Mouse (Mus musculus): ENCODE results near the gene Klrg2. TPM values are rescaled to one million over a fixed set of nuclear protein-coding genes. Genes with fewer than 3 reads are reported as not detected.
A peak's percentile ranks its signal among the peaks of the same experiment; 100 is the strongest.

Klrg2 gene
- total and polyA plus RNA-seq, 3 experiments = 1.0 to 6.2 TPM; not detected in 1

GRCm38 (mm10) chr6:38640401-38640800, 3.4 kb upstream of the Klrg2 start:
- Histone ChIP-seq H3K36me3 (ENCODE audit: control insufficient read depth in 1 of 2, insufficient read depth in 2 of 2, low read length in 2 of 2) (peaks cover 0 to 15% of the 10 kb centered on the region in 2 experiments; a peak in 2 of 4 replicates), H3K4me3 (ENCODE audit: control insufficient read depth in 1 of 2, insufficient read depth in 1 of 2, low read depth in 2 of 2, low read length in 2 of 2) (0 out of 4 replicates have a peak overlapping the region, but pooled peaks of 1 of the 2 experiments have one; percentile 18), H3K9ac (ENCODE audit: control insufficient read depth, low read depth, low read length, poor library complexity, severe bottlenecking) (no peak overlapping the region), H3K9me3 (replicated peaks; ENCODE audit: insufficient read depth, low read length) (no peaks in the 10 kb centered on the region), H3K27ac (ENCODE audit: control insufficient read depth, low read depth, low read length) (no peak overlapping the region), H3K27me3 (ENCODE audit: control insufficient read depth in 1 of 2, insufficient read depth in 2 of 2, low read length in 2 of 2) (no peaks in the 10 kb centered on the region; a peak in 1 of 4 replicates), H3K79me2 (ENCODE audit: control insufficient read depth, insufficient read depth, low read length, poor library complexity) (peaks cover 2% of the 10 kb centered on the region; the same call in 1 of the 2 replicates), H3K4me1 (ENCODE audit: control insufficient read depth in 1 of 2, insufficient read depth in 2 of 2, low read length in 2 of 2) (peaks cover 9 to 33% of the 10 kb centered on the region in 2 experiments)
- TF ChIP-seq TAL1 (IDR thresholded peaks at IDR 0.05; ENCODE audit: low read length) = no peak
- TF ChIP-seq GATA1 (IDR thresholded peaks at IDR 0.05; ENCODE audit: low read depth, low read length) = no peak
- TF ChIP-seq ZC3H11A (IDR thresholded peaks at IDR 0.05; ENCODE audit: low read depth, low read length) = no peak
- no peak for TF ChIP-seq ETS1 (IDR thresholded peaks at IDR 0.05; ENCODE audit: low read depth, low read length)
- TF ChIP-seq GABPA (IDR thresholded peaks at IDR 0.05; ENCODE audit: low read depth, low read length) = no peak
- no peak for TF ChIP-seq CHD2 (IDR thresholded peaks at IDR 0.05; ENCODE audit: low read length)
- TF ChIP-seq ZMIZ1 (IDR thresholded peaks at IDR 0.05; ENCODE audit: low read depth, low read length) = no peak
- no peak for TF ChIP-seq USF2 (IDR thresholded peaks at IDR 0.05; ENCODE audit: borderline replicate concordance in 1 of 2, insufficient read depth in 1 of 2, low read depth in 1 of 2, low read length in 2 of 2)
- no peak for TF ChIP-seq ZNF384 (IDR thresholded peaks at IDR 0.05; ENCODE audit: low read depth, low read length)
- no peak for DNase-seq (ENCODE audit: low read depth, low spot score)

DNA sequence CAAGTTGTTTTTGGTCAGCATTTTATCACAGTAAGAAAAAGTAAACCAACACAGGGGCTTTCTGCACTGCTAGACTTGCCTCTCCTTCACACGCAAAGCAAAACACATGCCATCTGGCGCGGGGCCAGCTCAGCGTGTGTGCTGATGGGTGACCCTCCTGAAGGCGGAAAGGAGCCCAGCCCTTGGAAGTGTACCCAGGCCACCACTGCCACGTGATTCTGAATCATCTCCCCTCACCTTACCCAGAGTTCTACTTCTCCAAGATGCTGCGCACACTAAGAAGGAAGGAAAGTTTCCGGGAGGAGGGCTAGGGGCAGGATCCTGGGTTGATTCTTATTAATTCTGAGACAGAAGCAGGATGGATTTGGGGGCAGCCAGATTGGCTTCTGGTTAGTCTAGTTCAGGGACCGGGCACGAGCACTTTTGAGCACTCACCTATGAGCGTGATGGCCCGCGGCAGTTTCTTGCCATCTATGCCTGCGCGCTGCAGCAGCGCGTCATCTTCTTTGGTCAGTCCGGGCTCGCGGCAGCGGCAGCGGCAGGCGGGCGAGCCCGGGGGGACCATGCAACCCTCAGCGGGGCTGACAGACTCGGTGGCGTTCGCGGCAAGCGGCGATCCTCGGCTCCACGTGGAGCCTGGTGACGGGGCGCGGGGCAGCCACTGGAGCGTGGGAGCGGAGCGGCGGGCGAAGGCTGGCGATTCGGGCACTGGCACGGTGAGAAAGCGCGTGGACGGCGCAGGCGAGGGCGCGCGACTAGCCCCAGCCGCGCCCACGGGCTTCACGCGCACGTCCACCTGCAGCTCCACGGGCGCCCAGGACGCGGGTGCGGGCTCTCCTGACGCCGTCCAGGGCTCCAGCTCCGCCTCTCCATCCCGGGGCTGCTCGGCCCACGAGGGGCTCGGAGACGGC, 846 bp downstream of the Klrg2 start:
- Histone ChIP-seq H3K4me1 (ENCODE audit: control insufficient read depth in 1 of 2, insufficient read depth in 2 of 2, low read length in 2 of 2) (peaks cover 4 to 19% of the 10 kb centered on the region in 2 experiments; a peak in 3 of 4 replicates), H3K27me3 (ENCODE audit: control insufficient read depth in 1 of 2, insufficient read depth in 2 of 2, low read length in 2 of 2) (no peaks in the 10 kb centered on the region; a peak in 1 of 4 replicates), H3K9me3 (replicated peaks; ENCODE audit: insufficient read depth, low read length) (no peaks in the 10 kb centered on the region), H3K4me3 (ENCODE audit: control insufficient read depth in 1 of 2, insufficient read depth in 1 of 2, low read depth in 2 of 2, low read length in 2 of 2) (peak overlapping the region; percentile 66 to 71), H3K36me3 (ENCODE audit: control insufficient read depth in 1 of 2, insufficient read depth in 2 of 2, low read length in 2 of 2) (peaks cover 0 to 9% of the 10 kb centered on the region in 2 experiments; a peak in 2 of 4 replicates), H3K79me2 (ENCODE audit: control insufficient read depth, insufficient read depth, low read length, poor library complexity) (peaks cover 2% of the 10 kb centered on the region; the same call in 1 of the 2 replicates), H3K9ac (ENCODE audit: control insufficient read depth, low read depth, low read length, poor library complexity, severe bottlenecking) (peak overlapping the region; percentile 66), H3K27ac (ENCODE audit: control insufficient read depth, low read depth, low read length) (no peak overlapping the region)
- TF ChIP-seq POLR2A (IDR thresholded peaks at IDR 0.05; ENCODE audit: control insufficient read depth in 1 of 2, insufficient read depth in 1 of 2, low read depth in 1 of 2, low read length in 2 of 2, poor library complexity in 1 of 2) (0 out of 4 replicates have a peak, but pooled peaks of 1 of the 2 experiments have one; percentile 13), UBTF (IDR thresholded peaks at IDR 0.05; ENCODE audit: borderline replicate concordance, insufficient read depth, low read depth, low read length) (0 out of 2 replicates have a peak, but pooled peaks have one; percentile 27), NRF1 (IDR thresholded peaks at IDR 0.05; ENCODE audit: insufficient read depth, low read depth, low read length, poor library complexity, severe bottlenecking) (no peak), KAT2A (conservative IDR thresholded peaks at IDR 0.05; ENCODE audit: low read depth, low read length) (no peak), POLR2AphosphoS5 (IDR thresholded peaks at IDR 0.05; ENCODE audit: borderline replicate concordance, low read depth, low read length) (no peak), GATA1 (IDR thresholded peaks at IDR 0.05; ENCODE audit: low read depth, low read length) (no peak), MXI1 (IDR thresholded peaks at IDR 0.05; ENCODE audit: low read depth, low read length) (peak; percentile 48; the same call in 1 of the 2 replicates), ZKSCAN1 (IDR thresholded peaks at IDR 0.05; ENCODE audit: low read depth, low read length) (no peak), USF1 (IDR thresholded peaks at IDR 0.05; ENCODE audit: low read depth, low read length) (peak; percentile 39)
- DNase-seq (ENCODE audit: low read depth, low spot score) = peak; percentile 59
